Mouse (Mus musculus) bone marrow macrophage, adult 2 months (primary cell): ENCODE results near the gene Eif2ak4.

Source experiments
- CTCF ChIP-seq: IDR thresholded peaks from 2 replicates; pipeline ENCODE4 v1.5.1; 2012; ENCODE audit warnings: low read depth, mild to moderate bottlenecking, low read length, moderate library complexity
- POLR2A ChIP-seq: IDR thresholded peaks from 2 replicates; pipeline ENCODE4 v1.6.1; 2012; ENCODE audit warnings: mild to moderate bottlenecking, low read depth, low read length, borderline replicate concordance

DNA sequence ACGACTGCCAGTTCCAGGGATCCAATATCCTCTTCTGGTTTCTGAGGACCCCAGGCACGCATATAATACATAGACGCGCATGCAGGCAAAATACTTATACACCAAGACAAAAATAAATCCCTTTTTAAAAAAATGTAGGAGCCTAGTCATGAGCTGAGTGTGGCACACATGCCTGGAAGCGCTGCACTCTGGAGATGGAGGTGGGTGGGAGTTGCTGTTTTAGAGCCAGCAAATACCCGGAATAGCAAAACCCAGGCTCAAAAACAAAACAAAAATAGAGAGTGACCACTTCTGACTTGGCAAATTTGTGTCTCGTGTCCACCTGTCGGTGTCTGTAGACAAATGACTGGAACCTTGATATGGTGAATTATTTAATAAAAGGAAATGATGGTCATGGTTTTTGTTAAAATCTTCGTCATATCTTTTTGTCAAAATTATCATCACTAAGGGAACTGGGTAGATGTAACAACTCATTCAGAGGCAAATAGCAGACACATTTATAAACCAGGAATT is 96.0 kb downstream of the Eif2ak4 start:
- TF ChIP-seq CTCF (no peak), POLR2A (no peak)
